Mouse (Mus musculus) megakaryocyte, embryonic 14.5 days (primary cell): ENCODE measurements around the gene Anxa1. TPM values are rescaled to one million over a fixed set of nuclear protein-coding genes. Genes with fewer than 3 reads are reported as not detected.

ENCODE experiments used
- H3K27me3 ChIP-seq: replicated peaks from 2 replicates; pipeline ENCODE3; 2012; ENCODE audit warnings: inconsistent platforms
- H3K36me3 ChIP-seq: replicated peaks from 2 replicates; pipeline ENCODE3; 2012; ENCODE audit warnings: low read length, inconsistent platforms, mixed read lengths
- H3K4me1 ChIP-seq: 2 replicates; pipeline ENCODE4 v1.6.1; 2012; ENCODE audit warnings: inconsistent platforms
- H3K4me3 ChIP-seq: replicated peaks from 2 replicates; pipeline ENCODE3; 2012; ENCODE audit warnings: moderate library complexity, mild to moderate bottlenecking, inconsistent platforms
- H3K9me3 ChIP-seq: 2 replicates; pipeline ENCODE4 v1.6.1; 2012; ENCODE audit warnings: inconsistent platforms
- FLI1 ChIP-seq: IDR thresholded peaks from 2 replicates; pipeline ENCODE4 v1.6.1; 2012; ENCODE audit warnings: low read length, inconsistent platforms, mixed read lengths
- GATA1 ChIP-seq: IDR thresholded peaks from 3 replicates; pipeline ENCODE4 v1.6.1; 2012; ENCODE audit warnings: mixed read lengths, low read length, inconsistent platforms, borderline replicate concordance
- polyA plus RNA-seq: library from polyadenylated mRNA; stranded (reverse); fragments of >175 nt; gene quantifications from 2 replicates; pipeline ENCODE4 v1.2.3, GENCODE M21; 2012; ENCODE audit warnings: low replicate concordance; ENCODE audit not compliant: insufficient read depth

Anxa1 gene
- polyA plus RNA-seq, 1 experiment: 3.2 TPM

DNA sequence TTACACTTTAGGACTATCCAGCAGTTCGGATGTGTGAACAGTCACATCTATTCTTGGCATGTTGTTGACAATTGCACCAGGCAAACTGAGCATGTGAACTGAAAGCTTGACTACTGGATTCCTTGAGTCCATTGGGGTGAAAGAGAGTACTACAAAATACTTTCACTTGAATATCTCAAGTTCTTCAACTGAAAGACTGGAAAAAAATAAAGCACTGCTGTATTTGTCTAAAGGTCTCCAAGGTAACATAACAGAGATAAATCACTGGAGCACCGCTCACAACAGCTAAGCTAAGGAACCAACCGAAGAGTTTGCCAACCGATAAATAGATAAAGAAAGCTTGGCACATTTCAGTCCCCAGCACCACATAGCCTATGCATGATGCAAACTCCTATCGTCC lies 32.1 kb downstream of the Anxa1 start:
- no peak overlapping the region for H3K4me3 ChIP-seq
- H3K36me3 ChIP-seq: no peaks in the 10 kb centered on the region
- no peaks in the 10 kb centered on the region for H3K9me3 ChIP-seq
- no peaks in the 10 kb centered on the region for H3K27me3 ChIP-seq
- 0 out of 2 replicates have a peak, but pooled peaks cover 3% of the 10 kb centered on the region for H3K4me1 ChIP-seq
- TF ChIP-seq GATA1 (no peak), FLI1 (no peak)

GRCm38 (mm10) chr19:20345317-20345917 lies 45.3 kb downstream of the Anxa1 start:
- no peaks in the 10 kb centered on the region for H3K36me3 ChIP-seq

GRCm38 (mm10) chr19:20344511-20345316 lies 46.0 kb downstream of the Anxa1 start:
- H3K36me3 ChIP-seq: no peaks in the 10 kb centered on the region
- H3K27me3 ChIP-seq: no peaks in the 10 kb centered on the region
- H3K4me1 ChIP-seq: peaks cover 3% of the 10 kb centered on the region; the same call in 1 of the 2 replicates
- TF ChIP-seq FLI1 (no peak), GATA1 (no peak)
- H3K4me3 ChIP-seq: no peak overlapping the region
- H3K9me3 ChIP-seq: 0 out of 2 replicates have a peak, but pooled peaks cover 3% of the 10 kb centered on the region

More at GRCm38 (mm10) chr19:20345317-20345917, 45.3 kb downstream of the Anxa1 start:
- no peak for TF ChIP-seq GATA1
- TF ChIP-seq FLI1: no peak
- Histone ChIP-seq H3K27me3 (no peaks in the 10 kb centered on the region), H3K9me3 (no peaks in the 10 kb centered on the region), H3K4me3 (no peak overlapping the region), H3K4me1 (peaks cover 3% of the 10 kb centered on the region; the same call in 1 of the 2 replicates)

GRCm38 (mm10) chr19:20344052-20344451 lies 46.7 kb downstream of the Anxa1 start:
- H3K36me3 ChIP-seq: no peaks in the 10 kb centered on the region
- peaks cover 3% of the 10 kb centered on the region; the same call in 1 of the 2 replicates for H3K4me1 ChIP-seq
- peaks cover 6% of the 10 kb centered on the region for H3K9me3 ChIP-seq
- H3K27me3 ChIP-seq: no peaks in the 10 kb centered on the region
- H3K4me3 ChIP-seq: no peak overlapping the region
- TF ChIP-seq GATA1: no peak
- TF ChIP-seq FLI1: no peak

Other genes with a start within 250 kb of the Anxa1 start
- gene Aldh1a1, start 101.8 kb upstream of the Anxa1 start, polyA plus RNA-seq: not detected in 2 replicates